Mouse (Mus musculus) stomach, postnatal 0 days (tissue): ENCODE results near the gene Mbd5. TPM values are rescaled to one million over a fixed set of nuclear protein-coding genes. Genes with fewer than 3 reads are reported as not detected.

Source experiments
- ATAC-seq: fragments of 200-750 bp; cut with Nextera tagmentation; 2 replicates; pipeline ENCODE4 v1.8.0; 2017; ENCODE audit not compliant: low FRiP score, low TSS enrichment
- DNase-seq: peaks from one replicate; pipeline ENCODE4 v3.0.0-alpha.2; 2016; ENCODE audit warnings: low spot score
- H3K27ac ChIP-seq: fragments of 300-500 bp; sonication (generic); replicated peaks from 2 replicates; pipeline ENCODE4 v1.5.1; 2014; ENCODE audit warnings: mild to moderate bottlenecking, control low read depth
- H3K27me3 ChIP-seq: fragments of 300-500 bp; sonication (generic); 2 replicates; pipeline ENCODE4 v1.6.1; 2014; ENCODE audit warnings: low read length; ENCODE audit not compliant: control insufficient read depth, insufficient read depth
- H3K36me3 ChIP-seq: fragments of 300-500 bp; sonication (generic); 2 replicates; pipeline ENCODE4 v1.6.1; 2014; ENCODE audit warnings: low read length, mixed read lengths; ENCODE audit not compliant: control insufficient read depth, insufficient read depth
- H3K4me1 ChIP-seq: fragments of 300-500 bp; sonication (generic); replicated peaks from 2 replicates; pipeline ENCODE4 v1.6.1; 2014; ENCODE audit warnings: antibody characterized with exemption; ENCODE audit not compliant: control insufficient read depth, insufficient read depth
- H3K4me2 ChIP-seq: fragments of 300-500 bp; sonication (generic); replicated peaks from 2 replicates; pipeline ENCODE4 v1.6.1; 2014; ENCODE audit warnings: low read depth, mild to moderate bottlenecking, control low read depth, moderate library complexity
- H3K4me3 ChIP-seq: fragments of 300-500 bp; sonication (generic); 2 replicates; pipeline ENCODE4 v1.5.1; 2014; ENCODE audit warnings: low read depth, low read length, control low read depth
- H3K9ac ChIP-seq: fragments of 300-500 bp; sonication (generic); 2 replicates; pipeline ENCODE4 v1.6.1; 2014; ENCODE audit warnings: mild to moderate bottlenecking, low read length, control low read depth, mixed read lengths
- H3K9me3 ChIP-seq: fragments of 300-500 bp; sonication (generic); 2 replicates; pipeline ENCODE4 v1.6.1; 2016; ENCODE audit warnings: low read length; ENCODE audit not compliant: control insufficient read depth
- CTCF ChIP-seq: IDR thresholded peaks from 2 replicates; pipeline ENCODE4 v1.5.1; 2016; ENCODE audit warnings: antibody characterized with exemption, low read depth, mild to moderate bottlenecking, moderate library complexity
- EP300 ChIP-seq: optimal IDR thresholded peaks from 2 replicates; pipeline ENCODE3; 2016; ENCODE audit warnings: antibody characterized with exemption
- WGBS: fragments of 180-500 bp; shearing (Covaris S2); extraction: QIAGEN DNeasy Blood & Tissue Kit; methylation state at CpG from one replicate; pipeline ENCODE4 v1.1.7; 2014; 5-methylcytosine and 5-hydroxymethylcytosine counted together
- polyA plus RNA-seq: library from polyadenylated mRNA; unstranded; fragments of >200 nt; fragmentation: Nextera tagmentation; extraction: Ambion mirVana; gene quantifications from 2 replicates; pipeline ENCODE4 v1.2.1, GENCODE M21; 2015

Mbd5 gene
- polyA plus RNA-seq, 1 experiment from 2014 or later = 7.3 TPM

GRCm38 (mm10) chr2:49040481-49040880 lies 91.2 kb downstream of the Mbd5 start:
- H3K36me3 ChIP-seq = peaks cover 3% of the 10 kb centered on the region; the same call in 1 of the 2 replicates
- H3K4me1 ChIP-seq = no peaks in the 10 kb centered on the region
- no peak for TF ChIP-seq EP300
- no peak for TF ChIP-seq CTCF
- H3K9ac ChIP-seq = no peak overlapping the region
- DNase-seq = no peak
- H3K4me3 ChIP-seq = no peak overlapping the region
- 86% methylated on average over 3 of the region's 3 CpGs for WGBS
- no peak for ATAC-seq
- H3K27me3 ChIP-seq = no peaks in the 10 kb centered on the region
- H3K4me2 ChIP-seq = no peak overlapping the region
- no peaks in the 10 kb centered on the region for H3K9me3 ChIP-seq
- no peak overlapping the region for H3K27ac ChIP-seq

DNA sequence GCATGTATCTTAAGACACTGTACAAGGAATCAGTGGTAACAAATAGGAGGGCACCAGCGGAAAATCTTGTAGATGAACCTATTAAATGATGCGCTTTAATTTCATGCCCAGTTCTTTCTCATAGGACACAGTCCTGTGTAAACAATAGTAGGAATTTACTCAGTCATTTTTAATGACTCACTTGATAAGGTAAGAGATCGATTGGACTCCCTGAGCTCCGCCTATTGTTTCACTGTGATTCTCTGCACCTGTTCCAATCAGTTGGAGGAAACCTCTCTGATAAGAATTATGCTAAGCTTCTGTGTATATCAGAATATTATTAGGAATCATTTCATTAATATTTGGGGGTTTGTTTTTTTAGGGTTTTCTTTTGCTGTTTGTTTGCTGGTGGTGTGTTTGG lies 100.7 kb downstream of the Mbd5 start:
- TF ChIP-seq CTCF (no peak), EP300 (no peak)
- no peaks in the 10 kb centered on the region for H3K4me1 ChIP-seq
- no peak overlapping the region for H3K4me2 ChIP-seq
- no peak overlapping the region for H3K4me3 ChIP-seq
- no peak overlapping the region for H3K27ac ChIP-seq
- no peaks in the 10 kb centered on the region for H3K27me3 ChIP-seq
- 82% methylated on average over 4 of the region's 4 CpGs for WGBS
- ATAC-seq (no peak), DNase-seq (no peak)
- no peak overlapping the region for H3K9ac ChIP-seq
- no peaks in the 10 kb centered on the region for H3K9me3 ChIP-seq
- no peaks in the 10 kb centered on the region for H3K36me3 ChIP-seq

GRCm38 (mm10) chr2:49067886-49068285 lies 118.6 kb downstream of the Mbd5 start:
- DNase-seq (no peak), ATAC-seq (no peak)
- Histone ChIP-seq H3K27me3 (no peaks in the 10 kb centered on the region), H3K9ac (no peak overlapping the region), H3K4me1 (no peaks in the 10 kb centered on the region), H3K36me3 (no peaks in the 10 kb centered on the region), H3K9me3 (no peaks in the 10 kb centered on the region), H3K4me2 (no peak overlapping the region), H3K27ac (no peak overlapping the region), H3K4me3 (no peak overlapping the region)
- TF ChIP-seq CTCF (no peak), EP300 (no peak)

GRCm38 (mm10) chr2:49084966-49085365 lies 135.7 kb downstream of the Mbd5 start:
- Histone ChIP-seq H3K9ac (no peak overlapping the region), H3K36me3 (no peaks in the 10 kb centered on the region), H3K9me3 (no peaks in the 10 kb centered on the region), H3K4me2 (no peak overlapping the region), H3K4me3 (no peak overlapping the region), H3K27me3 (no peaks in the 10 kb centered on the region), H3K27ac (no peak overlapping the region), H3K4me1 (no peaks in the 10 kb centered on the region)
- no peak for TF ChIP-seq CTCF
- TF ChIP-seq EP300 = no peak
- WGBS = 50% methylated on average over 4 of the region's 4 CpGs
- DNase-seq = no peak
- no peak for ATAC-seq

DNA sequence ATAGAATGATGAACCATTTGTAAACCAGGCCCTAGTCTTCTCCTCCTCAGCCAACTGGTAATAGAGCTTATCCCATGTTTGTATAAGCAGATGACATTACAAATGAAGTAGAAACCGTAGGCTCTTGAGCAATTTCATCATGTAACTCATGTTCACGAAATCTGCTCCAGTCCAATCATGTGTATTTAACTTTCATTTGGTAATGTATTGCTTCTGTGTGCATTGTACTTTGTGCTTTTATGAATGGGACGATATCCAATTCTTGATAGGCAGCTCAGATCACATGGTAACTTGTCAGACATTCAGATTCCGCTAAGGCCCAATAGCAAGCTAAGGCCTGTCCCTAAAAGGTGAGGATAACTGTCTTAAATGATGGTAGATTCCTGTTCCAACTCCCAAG lies 141.5 kb downstream of the Mbd5 start:
- Histone ChIP-seq H3K4me1 (no peaks in the 10 kb centered on the region), H3K27me3 (no peaks in the 10 kb centered on the region), H3K36me3 (no peaks in the 10 kb centered on the region), H3K4me3 (no peak overlapping the region), H3K9me3 (no peaks in the 10 kb centered on the region), H3K4me2 (no peak overlapping the region), H3K27ac (no peak overlapping the region), H3K9ac (no peak overlapping the region)
- ATAC-seq (no peak), DNase-seq (no peak)
- TF ChIP-seq EP300 (no peak), CTCF (no peak)
- 77% methylated on average over 4 of the region's 4 CpGs for WGBS

DNA sequence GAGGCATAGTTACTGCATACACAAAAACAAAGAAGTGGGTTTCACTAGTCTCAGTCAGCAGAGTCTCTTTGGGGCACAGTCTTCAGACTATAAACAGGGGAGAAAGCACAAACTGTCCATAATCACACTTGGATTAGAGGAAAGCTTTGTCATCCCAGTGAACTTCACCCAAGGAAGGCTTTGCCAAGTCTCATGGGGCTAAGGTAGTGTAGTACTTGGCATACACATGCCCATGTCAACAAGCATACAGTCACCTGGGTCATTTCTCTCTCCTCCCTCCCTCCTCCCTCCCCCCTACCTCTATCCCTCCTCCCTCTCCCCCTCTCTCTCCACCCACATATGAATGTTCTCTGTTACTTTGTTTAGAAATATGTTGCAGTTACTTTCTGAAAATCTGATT lies 147.5 kb downstream of the Mbd5 start:
- H3K9me3 ChIP-seq = no peaks in the 10 kb centered on the region

More for the DNA sequence above, 147.5 kb downstream of the Mbd5 start:
- ATAC-seq (no peak), DNase-seq (no peak)
- no peak for TF ChIP-seq EP300
- TF ChIP-seq CTCF = no peak
- no peak overlapping the region for H3K4me2 ChIP-seq
- no peak overlapping the region for H3K27ac ChIP-seq
- H3K4me3 ChIP-seq = no peak overlapping the region
- H3K9ac ChIP-seq = no peak overlapping the region
- no peaks in the 10 kb centered on the region for H3K4me1 ChIP-seq
- H3K36me3 ChIP-seq = no peaks in the 10 kb centered on the region; the same call in 1 of the 2 replicates
- H3K27me3 ChIP-seq = no peaks in the 10 kb centered on the region
